Mouse (Mus musculus): ENCODE data around the gene Rnaseh2a. TPM values are rescaled to one million over a fixed set of nuclear protein-coding genes. Genes with fewer than 3 reads are reported as not detected.

Gene Rnaseh2a
- total RNA-seq, 2 experiments from 2014 or later: 43.4 to 47.3 TPM

DNA sequence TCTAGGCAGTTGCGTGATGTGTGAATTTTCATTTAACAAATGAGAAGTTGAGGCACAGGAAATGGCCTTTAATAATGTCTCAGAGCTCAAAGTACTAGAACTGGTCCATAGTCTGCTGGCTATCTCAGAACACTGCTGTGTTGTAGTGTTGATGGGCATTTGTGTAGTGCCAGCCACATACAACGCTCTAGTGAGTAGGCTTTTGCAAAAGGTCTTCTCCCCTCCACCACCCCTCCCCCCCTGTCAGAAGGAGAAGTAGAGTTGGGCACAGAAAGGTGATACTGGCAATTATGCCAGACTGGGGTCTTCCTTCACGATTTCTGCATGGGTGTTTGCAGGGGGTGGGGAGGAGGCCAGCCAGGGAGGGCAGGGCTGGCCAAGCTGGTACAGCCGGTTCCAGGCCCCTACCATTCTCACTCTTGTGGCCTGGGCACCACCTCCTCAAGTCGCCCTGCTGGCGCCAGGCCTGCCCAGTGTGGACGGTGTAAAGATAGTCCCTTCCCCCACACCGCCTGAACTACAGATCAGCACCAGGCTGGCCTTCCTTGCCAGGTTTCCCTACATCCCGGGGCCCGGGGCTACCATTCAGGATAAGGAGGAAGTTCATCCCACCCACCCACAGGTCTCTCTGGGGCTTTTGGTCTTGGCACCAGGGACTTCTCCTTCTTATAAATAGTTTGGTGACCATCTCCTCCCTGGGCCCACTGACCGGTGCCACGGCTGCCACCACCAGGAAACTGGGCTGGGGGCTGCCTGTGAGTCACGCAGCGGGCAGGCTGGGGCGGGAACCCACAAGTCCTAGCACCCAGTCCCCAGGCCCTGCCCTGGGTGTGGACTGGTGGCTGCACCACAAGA, 12.3 kb upstream of the Rnaseh2a start:
- TF ChIP-seq CTCF (IDR thresholded peaks at IDR 0.05): no peak
- H3K4me3 ChIP-seq: no peak overlapping the region
- no peak for DNase-seq (ENCODE audit: extremely low spot score in 1 of 2, low spot score in 2 of 2)
- H3K27ac ChIP-seq: no peak overlapping the region; the same call in 1 of the 2 replicates
- intact Hi-C loops (cut with DNase I): no loop called here

DNA sequence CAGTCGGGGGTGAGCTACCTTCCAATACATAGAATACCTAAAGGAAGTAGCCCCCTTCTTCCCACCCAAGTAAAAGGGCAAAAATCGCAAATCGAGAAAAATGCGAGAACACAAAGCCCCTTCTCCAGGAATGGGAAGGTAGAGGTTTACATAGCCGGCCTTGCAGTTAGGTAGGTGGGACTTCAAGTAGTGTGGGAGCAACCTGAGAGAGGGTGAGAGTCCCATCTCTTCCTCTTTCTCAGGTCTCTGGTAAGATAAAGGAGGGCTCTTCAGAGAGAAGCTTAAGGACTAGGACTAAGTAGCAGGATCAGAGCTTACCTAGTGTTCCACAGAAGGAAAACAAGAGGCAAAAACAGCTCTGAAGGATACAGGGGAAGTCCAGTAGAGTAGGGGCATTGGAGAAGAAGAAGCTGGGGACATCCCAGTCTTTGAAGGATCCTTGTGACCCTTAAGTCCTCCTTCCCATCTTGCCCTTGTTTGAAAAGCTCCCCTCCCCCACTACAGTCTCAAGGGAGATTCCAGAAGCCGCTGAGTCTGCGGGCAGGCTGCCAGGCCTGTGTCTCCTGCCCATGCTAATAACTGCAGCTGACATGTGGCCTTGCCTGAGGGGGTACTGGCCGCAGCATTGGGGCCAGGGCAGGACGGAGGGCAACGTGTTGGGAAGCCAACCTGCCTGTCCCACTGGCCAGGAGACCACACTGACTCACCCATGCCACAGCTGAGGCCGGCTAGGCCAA, 11.2 kb upstream of the Rnaseh2a start:
- TF ChIP-seq CTCF (IDR thresholded peaks at IDR 0.05): no peak
- Histone ChIP-seq H3K27ac (peak overlapping the region; percentile 99), H3K4me3 (no peak overlapping the region; the same call in 1 of the 2 replicates)
- no peak for DNase-seq (ENCODE audit: extremely low spot score in 1 of 2, low spot score in 2 of 2)
- intact Hi-C loops (cut with DNase I): no loop called here

DNA sequence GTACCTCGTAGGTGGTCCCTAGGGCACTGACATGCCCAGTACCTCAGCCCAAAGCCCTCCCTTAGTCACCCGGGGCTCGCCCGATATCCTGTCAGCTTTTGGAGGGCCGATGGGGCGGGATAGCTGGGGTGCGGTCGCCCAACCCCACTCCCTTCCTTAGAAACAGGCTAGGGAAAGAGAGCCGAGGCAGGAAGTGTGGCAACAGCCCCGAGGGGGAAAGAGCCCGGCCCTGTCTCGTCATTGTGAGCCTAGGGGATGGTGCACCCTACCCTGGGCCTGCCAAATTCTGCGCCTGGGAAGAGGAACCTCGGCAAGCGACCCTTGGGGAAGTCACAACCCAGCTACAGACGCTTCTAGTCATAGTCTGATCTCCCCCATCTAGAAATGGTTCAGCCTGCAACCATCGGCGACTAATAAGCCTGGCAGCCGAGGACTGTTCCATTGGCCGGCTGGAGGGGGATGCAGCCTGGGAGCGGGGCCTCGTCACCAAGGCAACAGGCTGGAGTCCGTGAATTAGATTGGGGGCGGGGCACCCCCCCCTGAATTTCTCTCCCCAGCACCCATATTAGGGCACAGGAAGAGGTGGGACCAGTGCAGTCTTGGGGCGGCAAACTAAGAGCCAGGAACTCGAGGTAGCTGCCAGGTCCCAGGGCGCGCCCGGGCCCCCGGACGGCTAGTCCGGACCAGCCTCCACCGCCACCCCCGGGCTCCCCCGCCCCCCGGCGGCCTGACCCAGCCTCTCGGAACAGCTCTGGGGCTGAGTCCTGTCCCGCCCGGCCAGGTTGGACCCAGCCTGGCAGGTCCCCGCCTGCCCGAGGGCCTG, 10.2 kb upstream of the Rnaseh2a start:
- peak; percentile 91 to 93 for DNase-seq (ENCODE audit: extremely low spot score in 1 of 2, low spot score in 2 of 2)
- Histone ChIP-seq H3K4me3 (peak overlapping the region; percentile 95), H3K27ac (peak overlapping the region; percentile 99)
- intact Hi-C loops (cut with DNase I): loop anchor here (5.0 kb wide), 2 partner anchors 47 to 92 kb away; partner anchors contain the start of genes Asna1, Dhps and Trir
- no peak for TF ChIP-seq CTCF (IDR thresholded peaks at IDR 0.05)

DNA sequence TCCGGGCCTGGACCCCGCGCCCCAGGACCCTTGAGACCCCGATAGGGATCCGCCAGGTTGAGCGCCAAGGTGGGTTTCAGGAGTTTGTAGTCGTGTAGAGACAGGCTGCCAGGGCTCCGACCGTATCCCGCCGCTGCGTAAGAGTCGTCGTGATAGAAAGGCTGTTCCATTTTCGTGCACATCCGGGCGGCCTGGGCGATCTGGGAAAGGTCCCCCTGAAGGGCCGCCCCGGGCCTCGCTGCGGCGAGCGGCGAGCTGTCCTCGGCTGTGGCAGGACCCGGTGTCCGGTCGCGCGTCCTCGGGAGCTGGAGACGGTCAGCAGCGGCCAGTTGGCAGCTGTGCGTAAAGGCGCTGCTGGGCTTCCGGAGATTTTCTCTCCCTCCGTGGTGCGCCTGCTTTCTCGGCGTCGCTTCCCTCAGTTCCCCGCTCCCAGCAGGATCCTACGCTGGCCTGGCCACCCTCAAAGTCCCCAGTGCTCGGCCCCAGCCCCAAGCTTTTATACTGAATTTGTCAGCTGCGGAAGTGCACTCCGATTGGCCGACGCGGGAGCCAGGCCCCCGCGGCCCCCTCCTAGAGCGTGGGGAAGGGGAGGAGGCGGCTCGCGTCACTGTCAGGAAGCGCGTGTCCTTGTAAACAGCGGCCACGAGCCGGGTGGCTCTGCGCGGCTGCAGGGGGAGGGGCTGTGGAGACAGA, 8.8 kb upstream of the Rnaseh2a start, which contains the start of gene Junb:
Junb (minus strand) TSS at position 471 of the 693 bp plus-strand sequence.
- intact Hi-C loops (cut with DNase I): loop anchor here (1.0 to 5.0 kb wide), 3 partner anchors 8 to 94 kb away; partner anchors contain the start of genes Asna1, Dhps and Trir
- peak; percentile 95 for DNase-seq (ENCODE audit: extremely low spot score in 1 of 2, low spot score in 2 of 2)
- TF ChIP-seq CTCF (IDR thresholded peaks at IDR 0.05): no peak

DNA sequence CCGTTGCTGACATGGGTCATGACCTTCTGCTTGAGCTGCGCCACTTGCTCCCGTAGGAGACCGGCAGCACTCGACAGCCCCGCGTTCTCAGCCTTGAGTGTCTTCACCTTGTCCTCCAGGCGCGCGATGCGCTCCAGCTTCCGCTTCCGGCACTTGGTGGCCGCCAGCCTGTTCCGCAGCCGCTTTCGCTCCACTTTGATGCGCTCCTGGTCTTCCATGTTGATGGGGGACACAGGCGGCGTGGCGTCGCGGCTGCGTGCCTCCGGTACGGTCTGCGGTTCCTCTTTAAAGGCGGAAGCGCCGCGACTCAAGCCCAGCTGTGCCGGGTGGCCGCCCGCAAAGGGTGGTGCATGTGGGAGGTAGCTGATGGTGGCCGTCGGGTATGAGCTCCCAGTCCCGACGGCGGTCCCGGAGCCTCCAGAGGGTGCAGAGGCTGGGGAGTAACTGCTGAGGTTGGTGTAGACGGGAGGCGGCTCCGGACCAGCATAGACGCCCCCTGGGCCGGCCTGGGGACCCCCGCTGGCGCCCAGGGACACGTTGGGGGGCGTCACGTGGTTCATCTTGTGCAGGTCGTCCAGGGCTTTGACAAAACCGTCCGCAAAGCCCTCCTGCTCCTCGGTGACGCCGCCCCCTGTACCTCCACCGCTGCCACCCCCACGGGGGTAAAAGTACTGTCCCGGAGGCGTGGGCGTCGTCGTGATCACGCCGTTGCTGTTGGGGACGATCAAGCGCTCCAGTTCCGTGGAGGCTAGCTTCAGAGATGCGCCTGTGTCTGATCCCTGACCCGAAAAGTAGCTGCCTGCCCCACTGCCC, 8.1 kb upstream of the Rnaseh2a start:
- peak overlapping the region; percentile 99 for H3K27ac ChIP-seq

More for the DNA sequence above, 8.8 kb upstream of the Rnaseh2a start, which contains the start of gene Junb:
- peak within 1 kb of the TSS; percentile 99 for H3K27ac ChIP-seq
- peak within 1 kb of the TSS; percentile 95 for H3K4me3 ChIP-seq

DNA sequence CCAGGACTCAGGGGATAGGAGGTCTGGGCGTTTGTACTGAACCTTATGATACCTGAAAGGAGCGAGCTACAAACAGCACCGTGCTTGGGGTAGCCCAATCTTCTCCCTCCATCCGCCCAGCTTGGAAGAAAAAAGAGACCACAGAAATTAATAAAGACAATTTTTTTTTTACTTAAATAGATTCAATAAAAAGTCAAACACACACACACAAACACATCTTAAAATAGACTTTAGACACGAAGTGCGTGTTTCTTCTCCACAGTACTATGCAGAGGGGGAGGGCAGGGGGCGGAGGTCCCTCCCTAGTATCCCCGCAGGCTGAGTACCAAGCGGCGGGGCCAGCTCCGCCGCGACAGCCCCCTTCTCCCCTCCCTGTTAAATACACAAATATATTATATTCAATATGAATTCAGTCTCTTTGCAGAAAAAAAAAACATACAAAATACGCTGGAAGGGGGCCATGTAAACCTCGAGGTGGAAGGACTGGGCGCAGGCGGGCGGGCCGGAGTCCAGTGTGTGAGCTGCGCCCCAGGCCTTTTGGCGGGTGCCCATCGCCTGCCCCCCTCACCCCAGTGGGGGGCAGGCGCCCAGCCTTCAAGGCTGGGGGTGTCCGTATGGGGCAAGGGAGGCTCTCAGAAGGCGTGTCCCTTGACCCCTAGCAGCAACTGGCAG, 7.3 kb upstream of the Rnaseh2a start:
- TF ChIP-seq CTCF (IDR thresholded peaks at IDR 0.05): no peak
- H3K27ac ChIP-seq: peak overlapping the region; percentile 99
- intact Hi-C loops (cut with DNase I): loop anchor here (5.0 kb wide), 2 partner anchors 50 to 95 kb away; partner anchors contain the start of genes Asna1, Dhps and Trir
- peak overlapping the region; percentile 95 for H3K4me3 ChIP-seq
- DNase-seq (ENCODE audit: extremely low spot score in 1 of 2, low spot score in 2 of 2): no peak

More for the DNA sequence above, 8.1 kb upstream of the Rnaseh2a start:
- H3K4me3 ChIP-seq: peak overlapping the region; percentile 95
- DNase-seq (ENCODE audit: extremely low spot score in 1 of 2, low spot score in 2 of 2): peak; percentile 63 to 72
- intact Hi-C loops (cut with DNase I): loop anchor here (1.0 to 5.0 kb wide), 3 partner anchors 9 to 95 kb away; partner anchors contain the start of genes Asna1, Dhps and Trir
- no peak for TF ChIP-seq CTCF (IDR thresholded peaks at IDR 0.05)

DNA sequence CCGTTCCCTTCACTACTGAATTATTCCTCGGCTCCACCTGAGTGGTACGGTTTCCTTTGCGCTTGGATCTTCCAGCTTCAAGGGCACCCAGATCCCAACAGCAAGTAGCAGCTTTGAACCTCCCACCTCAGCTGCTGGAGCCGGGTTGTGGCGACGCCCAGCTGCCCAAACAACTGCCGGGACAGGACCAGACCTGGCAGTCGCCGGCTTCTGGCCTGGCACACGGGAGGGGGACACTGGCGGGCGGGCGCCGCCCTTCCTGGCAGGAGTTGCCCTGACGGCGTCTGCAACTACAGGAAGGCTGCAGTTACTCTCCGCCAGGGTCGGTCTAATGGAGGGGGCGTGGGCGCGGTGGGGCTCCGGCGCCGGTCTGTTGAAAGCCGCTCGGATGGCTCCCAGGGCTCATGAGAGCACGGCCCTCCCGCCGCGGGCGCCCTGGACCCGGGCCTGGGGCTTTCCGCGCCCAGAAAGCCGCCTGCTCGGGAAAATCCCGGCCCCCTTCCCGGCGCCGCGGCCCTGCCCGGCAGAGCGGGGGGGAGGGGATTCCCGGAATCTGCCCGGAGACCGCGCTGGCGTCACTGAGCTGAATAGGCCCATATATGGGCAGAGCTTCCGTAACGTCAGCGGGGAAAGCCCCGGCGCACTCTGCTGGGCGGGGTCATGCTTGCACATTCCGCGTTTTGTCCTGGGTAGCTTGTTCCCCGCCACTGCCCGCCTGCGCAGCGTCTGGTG, 6.6 kb upstream of the Rnaseh2a start:
- peak; percentile 94 to 97 for DNase-seq (ENCODE audit: extremely low spot score in 1 of 2, low spot score in 2 of 2)
- TF ChIP-seq CTCF (IDR thresholded peaks at IDR 0.05): no peak; the same call in 1 of the 2 replicates
- intact Hi-C loops (cut with DNase I): loop anchor here (5.0 kb wide), 2 partner anchors 51 to 96 kb away; partner anchors contain the start of genes Asna1, Dhps and Trir
- H3K4me3 ChIP-seq: peak overlapping the region; percentile 95
- H3K27ac ChIP-seq: peak overlapping the region; percentile 99

DNA sequence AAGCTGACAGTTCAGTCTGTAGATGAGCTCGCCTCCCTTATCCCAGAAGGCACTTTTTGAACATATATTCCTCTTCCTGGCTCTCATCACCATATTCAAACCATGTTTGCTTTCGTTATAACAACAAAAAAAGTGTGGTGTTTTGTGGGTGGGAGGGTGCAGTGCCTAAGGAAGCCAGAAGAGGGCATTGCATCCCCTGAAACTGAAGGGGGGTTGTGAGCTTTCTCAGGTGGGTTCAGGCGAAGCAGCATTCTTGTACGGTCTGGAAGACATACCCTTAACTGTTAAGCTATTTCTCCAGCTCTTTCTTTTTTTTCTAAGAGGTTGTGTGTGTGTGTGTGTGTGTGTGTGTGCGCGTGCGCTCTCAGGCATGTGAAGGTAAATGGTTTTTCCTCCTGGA, 5.9 kb upstream of the Rnaseh2a start:
- peak; percentile 85 for TF ChIP-seq CTCF (IDR thresholded peaks at IDR 0.05)
- H3K27ac ChIP-seq: peak overlapping the region; percentile 99
- intact Hi-C loops (cut with DNase I): loop anchor here (5.0 kb wide), 2 partner anchors 52 to 97 kb away; partner anchors contain the start of genes Asna1, Dhps and Trir
- H3K4me3 ChIP-seq: no peak overlapping the region; the same call in 1 of the 2 replicates
- peak in 1 of 2 experiments; percentile 77 for DNase-seq (ENCODE audit: extremely low spot score in 1 of 2, low spot score in 2 of 2)
